Mouse (Mus musculus): ENCODE results near the gene Cep152. TPM values are rescaled to one million over a fixed set of nuclear protein-coding genes. Genes with fewer than 3 reads are reported as not detected.

Gene Cep152
- polyA plus RNA-seq, 1 experiment from 2014 or later = 6.3 TPM

DNA sequence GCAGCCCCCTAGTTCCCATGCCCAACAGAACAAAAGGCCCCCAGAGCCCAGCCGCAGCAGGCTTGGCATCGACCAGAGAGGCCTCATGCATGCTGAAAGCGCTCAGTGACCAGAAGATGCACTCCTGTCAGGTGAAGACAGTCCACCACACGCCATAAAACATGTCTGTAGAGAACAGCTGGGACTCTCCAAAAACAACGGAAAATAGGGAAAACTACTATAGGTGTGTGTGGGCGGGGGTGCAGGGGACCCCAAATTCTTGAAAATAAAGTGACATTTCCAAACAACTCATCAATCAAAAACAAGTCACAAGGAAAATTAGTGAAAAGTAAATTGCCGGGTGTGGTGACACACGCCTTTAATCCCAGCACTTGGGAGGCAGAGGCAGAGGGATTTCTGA lies 62.5 kb downstream of the Cep152 start:
- no peaks in the 10 kb centered on the region for H3K9me3 ChIP-seq (ENCODE audit: control insufficient read depth, low read length)
- WGBS = 94% methylated on average over 8 of the region's 8 CpGs
- peaks cover 42% of the 10 kb centered on the region for H3K36me3 ChIP-seq (ENCODE audit: control insufficient read depth, insufficient read depth, low read length)
- no peak overlapping the region for H3K27ac ChIP-seq (ENCODE audit: low read depth)
- no peaks in the 10 kb centered on the region for H3K27me3 ChIP-seq (replicated peaks; ENCODE audit: control insufficient read depth, insufficient read depth, low read length)
- H3K9ac ChIP-seq (ENCODE audit: low read length) = no peak overlapping the region
- DNase-seq (ENCODE audit: low spot score) = no peak
- H3K4me2 ChIP-seq (ENCODE audit: low read length) = no peak overlapping the region
- H3K4me3 ChIP-seq (ENCODE audit: low read depth, low read length) = no peak overlapping the region
- H3K4me1 ChIP-seq (replicated peaks; ENCODE audit: control insufficient read depth, insufficient read depth, low read length) = no peaks in the 10 kb centered on the region
- ATAC-seq (replicated peaks; ENCODE audit: low FRiP score, low TSS enrichment, low read depth) = no peak

DNA sequence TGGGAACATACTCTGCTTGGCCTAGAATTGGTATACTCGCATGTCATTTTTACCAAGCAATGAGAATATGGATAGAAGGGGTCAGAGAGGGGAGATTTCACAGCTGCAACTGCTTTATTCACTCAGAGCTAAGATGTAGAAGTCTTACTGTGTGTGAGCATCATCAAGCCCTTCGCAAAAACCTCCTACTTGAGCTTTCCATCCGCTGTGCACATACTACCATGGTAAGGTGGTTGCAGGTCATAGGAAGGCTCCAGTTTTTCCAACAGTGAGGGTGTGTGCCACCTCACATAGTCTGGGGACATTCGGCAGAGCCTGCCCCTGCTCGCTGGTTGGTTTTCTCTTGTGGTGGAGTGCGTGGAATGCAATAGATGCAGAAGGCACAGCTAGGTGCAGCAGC lies 64.9 kb downstream of the Cep152 start:
- Histone ChIP-seq H3K27ac (ENCODE audit: low read depth) (no peak overlapping the region), H3K4me2 (ENCODE audit: low read length) (no peak overlapping the region), H3K9me3 (ENCODE audit: control insufficient read depth, low read length) (no peaks in the 10 kb centered on the region), H3K4me1 (replicated peaks; ENCODE audit: control insufficient read depth, insufficient read depth, low read length) (no peaks in the 10 kb centered on the region), H3K36me3 (ENCODE audit: control insufficient read depth, insufficient read depth, low read length) (peaks cover 20% of the 10 kb centered on the region), H3K27me3 (replicated peaks; ENCODE audit: control insufficient read depth, insufficient read depth, low read length) (no peaks in the 10 kb centered on the region), H3K4me3 (ENCODE audit: low read depth, low read length) (no peak overlapping the region), H3K9ac (ENCODE audit: low read length) (no peak overlapping the region)
- DNase-seq (ENCODE audit: low spot score) = no peak
- WGBS = 95% methylated on average over 6 of the region's 6 CpGs
- ATAC-seq (replicated peaks; ENCODE audit: low FRiP score, low TSS enrichment, low read depth) = no peak

GRCm38 (mm10) chr2:125558634-125559589 lies 66.0 kb downstream of the Cep152 start:
- no peak for ATAC-seq (replicated peaks; ENCODE audit: low FRiP score, low TSS enrichment, low read depth)
- DNase-seq (ENCODE audit: low spot score) = no peak
- Histone ChIP-seq H3K36me3 (ENCODE audit: control insufficient read depth, insufficient read depth, low read length) (peaks cover 10% of the 10 kb centered on the region), H3K9ac (ENCODE audit: low read length) (no peak overlapping the region), H3K9me3 (ENCODE audit: control insufficient read depth, low read length) (no peaks in the 10 kb centered on the region), H3K4me2 (ENCODE audit: low read length) (no peak overlapping the region), H3K27ac (ENCODE audit: low read depth) (no peak overlapping the region), H3K4me3 (ENCODE audit: low read depth, low read length) (no peak overlapping the region), H3K27me3 (replicated peaks; ENCODE audit: control insufficient read depth, insufficient read depth, low read length) (no peaks in the 10 kb centered on the region), H3K4me1 (replicated peaks; ENCODE audit: control insufficient read depth, insufficient read depth, low read length) (no peaks in the 10 kb centered on the region)
- 77% methylated on average over 19 of the region's 19 CpGs for WGBS

DNA sequence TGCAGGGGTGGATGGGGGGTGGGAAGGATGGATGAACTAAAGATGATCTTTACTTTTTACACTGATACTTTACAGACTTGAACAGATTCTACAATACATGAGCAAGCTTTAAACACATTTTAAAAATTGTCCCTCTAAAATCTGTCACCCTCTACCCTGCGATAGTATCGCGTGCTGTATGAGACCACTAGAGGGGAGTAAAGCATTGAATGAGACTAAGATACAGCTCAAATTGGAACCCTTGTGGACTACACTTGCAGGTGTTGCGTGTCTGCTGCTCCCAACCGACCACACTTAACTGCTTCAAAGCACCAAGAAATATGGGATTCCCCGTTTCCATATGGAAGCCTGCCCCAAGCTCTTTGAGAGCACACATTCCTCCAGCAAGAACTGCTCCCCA lies 69.1 kb downstream of the Cep152 start:
- H3K4me3 ChIP-seq (ENCODE audit: low read depth, low read length) = no peak overlapping the region
- H3K4me1 ChIP-seq (replicated peaks; ENCODE audit: control insufficient read depth, insufficient read depth, low read length) = no peaks in the 10 kb centered on the region
- no peak for ATAC-seq (replicated peaks; ENCODE audit: low FRiP score, low TSS enrichment, low read depth)
- H3K36me3 ChIP-seq (ENCODE audit: control insufficient read depth, insufficient read depth, low read length) = no peaks in the 10 kb centered on the region
- WGBS = 72% methylated on average over 6 of the region's 6 CpGs
- H3K9me3 ChIP-seq (ENCODE audit: control insufficient read depth, low read length) = no peaks in the 10 kb centered on the region
- no peak overlapping the region for H3K9ac ChIP-seq (ENCODE audit: low read length)
- H3K4me2 ChIP-seq (ENCODE audit: low read length) = no peak overlapping the region
- H3K27ac ChIP-seq (ENCODE audit: low read depth) = no peak overlapping the region
- no peaks in the 10 kb centered on the region for H3K27me3 ChIP-seq (replicated peaks; ENCODE audit: control insufficient read depth, insufficient read depth, low read length)
- no peak for DNase-seq (ENCODE audit: low spot score)

- no peaks in the 10 kb centered on the region for H3K27me3 ChIP-seq (replicated peaks; ENCODE audit: control insufficient read depth, insufficient read depth, low read length)
- DNase-seq (ENCODE audit: low spot score) = no peak
- H3K27ac ChIP-seq (ENCODE audit: low read depth) = no peak overlapping the region
- H3K4me2 ChIP-seq (ENCODE audit: low read length) = no peak overlapping the region
- no peaks in the 10 kb centered on the region for H3K4me1 ChIP-seq (replicated peaks; ENCODE audit: control insufficient read depth, insufficient read depth, low read length)
- H3K9ac ChIP-seq (ENCODE audit: low read length) = no peak overlapping the region
- no peaks in the 10 kb centered on the region for H3K9me3 ChIP-seq (ENCODE audit: control insufficient read depth, low read length)
- no peaks in the 10 kb centered on the region for H3K36me3 ChIP-seq (ENCODE audit: control insufficient read depth, insufficient read depth, low read length)
- no peak for ATAC-seq (replicated peaks; ENCODE audit: low FRiP score, low TSS enrichment, low read depth)
- H3K4me3 ChIP-seq (ENCODE audit: low read depth, low read length) = no peak overlapping the region
- 66% methylated on average over 1 of the region's 1 CpGs for WGBS
These were observed 75.9 kb downstream of the Cep152 start for GRCm38 (mm10) chr2:125548806-125549578.

DNA sequence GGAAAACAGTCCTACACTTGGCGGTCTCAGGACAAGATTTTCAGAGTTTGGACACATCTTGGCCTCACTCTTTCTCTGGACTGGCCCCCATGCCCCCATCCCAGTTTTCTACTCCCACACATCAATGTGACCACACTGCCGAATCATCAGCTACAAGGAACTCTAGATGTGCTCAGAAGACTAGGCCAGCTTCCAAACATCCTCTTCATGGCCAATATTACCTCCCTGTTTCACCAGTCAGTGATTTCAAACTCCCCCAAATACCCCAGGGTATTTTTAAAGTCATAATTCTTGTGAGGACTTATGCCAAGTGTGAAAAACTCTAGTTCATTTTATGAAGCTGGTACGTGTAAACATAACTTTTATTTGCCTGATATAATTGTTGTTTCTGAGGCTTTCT lies 79.9 kb downstream of the Cep152 start:
- Histone ChIP-seq H3K27ac (ENCODE audit: low read depth) (no peak overlapping the region), H3K9me3 (ENCODE audit: control insufficient read depth, low read length) (no peaks in the 10 kb centered on the region)
- whole genome bisulfite sequencing = 86% methylated on average over 3 of the region's 3 CpGs

GRCm38 (mm10) chr2:125543646-125544045 lies 81.3 kb downstream of the Cep152 start:
- H3K4me3 ChIP-seq (ENCODE audit: low read depth, low read length) = no peak overlapping the region

More for the DNA sequence above, 79.9 kb downstream of the Cep152 start:
- H3K4me1 ChIP-seq (replicated peaks; ENCODE audit: control insufficient read depth, insufficient read depth, low read length) = no peaks in the 10 kb centered on the region
- no peak overlapping the region for H3K9ac ChIP-seq (ENCODE audit: low read length)
- H3K27me3 ChIP-seq (replicated peaks; ENCODE audit: control insufficient read depth, insufficient read depth, low read length) = no peaks in the 10 kb centered on the region
- no peak overlapping the region for H3K4me3 ChIP-seq (ENCODE audit: low read depth, low read length)
- H3K36me3 ChIP-seq (ENCODE audit: control insufficient read depth, insufficient read depth, low read length) = no peaks in the 10 kb centered on the region
- H3K4me2 ChIP-seq (ENCODE audit: low read length) = no peak overlapping the region
- ATAC-seq (replicated peaks; ENCODE audit: low FRiP score, low TSS enrichment, low read depth) (no peak), DNase-seq (ENCODE audit: low spot score) (no peak)

GRCm38 (mm10) chr2:125541451-125541850 lies 83.5 kb downstream of the Cep152 start:
- Histone ChIP-seq H3K27me3 (replicated peaks; ENCODE audit: control insufficient read depth, insufficient read depth, low read length) (no peaks in the 10 kb centered on the region), H3K27ac (ENCODE audit: low read depth) (no peak overlapping the region), H3K4me3 (ENCODE audit: low read depth, low read length) (no peak overlapping the region), H3K4me1 (replicated peaks; ENCODE audit: control insufficient read depth, insufficient read depth, low read length) (no peaks in the 10 kb centered on the region), H3K4me2 (ENCODE audit: low read length) (no peak overlapping the region), H3K9ac (ENCODE audit: low read length) (no peak overlapping the region), H3K9me3 (ENCODE audit: control insufficient read depth, low read length) (no peaks in the 10 kb centered on the region), H3K36me3 (ENCODE audit: control insufficient read depth, insufficient read depth, low read length) (no peaks in the 10 kb centered on the region)
- ATAC-seq (replicated peaks; ENCODE audit: low FRiP score, low TSS enrichment, low read depth) (no peak), DNase-seq (ENCODE audit: low spot score) (no peak)
- WGBS = 78% methylated on average over 7 of the region's 7 CpGs

More at GRCm38 (mm10) chr2:125543646-125544045, 81.3 kb downstream of the Cep152 start:
- H3K9me3 ChIP-seq (ENCODE audit: control insufficient read depth, low read length) = no peaks in the 10 kb centered on the region
- H3K4me1 ChIP-seq (replicated peaks; ENCODE audit: control insufficient read depth, insufficient read depth, low read length) = no peaks in the 10 kb centered on the region
- no peaks in the 10 kb centered on the region for H3K27me3 ChIP-seq (replicated peaks; ENCODE audit: control insufficient read depth, insufficient read depth, low read length)
- no peaks in the 10 kb centered on the region for H3K36me3 ChIP-seq (ENCODE audit: control insufficient read depth, insufficient read depth, low read length)
- H3K27ac ChIP-seq (ENCODE audit: low read depth) = no peak overlapping the region
- H3K4me2 ChIP-seq (ENCODE audit: low read length) = no peak overlapping the region
- WGBS = 64% methylated on average over 1 of the region's 1 CpGs
- DNase-seq (ENCODE audit: low spot score) = no peak
- no peak overlapping the region for H3K9ac ChIP-seq (ENCODE audit: low read length)
- no peak for ATAC-seq (replicated peaks; ENCODE audit: low FRiP score, low TSS enrichment, low read depth)

Measured in intestine, embryonic 14.5 days (tissue).